ENCODE assay signal across 9 mouse cellular contexts in the genomic region with DNA sequence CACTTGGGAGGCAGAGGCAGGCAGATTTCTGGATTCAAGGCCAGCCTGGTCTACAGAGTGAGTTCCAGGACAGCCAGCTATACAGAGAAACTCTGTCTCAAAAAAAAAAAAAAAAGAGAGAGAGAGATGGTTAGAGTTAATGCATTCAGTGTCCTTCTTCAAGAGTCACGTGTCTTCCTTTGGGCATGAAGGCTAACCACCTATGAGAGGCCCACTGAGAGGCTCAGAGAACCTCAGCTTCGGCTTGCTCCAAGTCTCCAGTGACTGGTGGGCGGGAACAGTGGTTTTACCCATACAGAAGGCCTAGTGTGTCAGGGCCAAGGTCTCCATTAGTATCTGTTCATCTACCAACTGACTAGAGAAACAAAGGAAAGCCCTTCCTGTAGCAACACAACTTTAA. TPM values are rescaled to one million over a fixed set of nuclear protein-coding genes. Genes with fewer than 3 reads are reported as not detected.
DNase-seq lines count a peak whose midpoint lies in the region; ATAC-seq and TF ChIP-seq lines count a peak whose summit lies in the region.
"Had no signal": no experiment of that assay in that cellular context is flagged by ENCODE, and none has a peak within 500 bp of the region (broad histone marks: within the 10 kb centered on the region; RNA-seq: fewer than 3 reads in every experiment).

No protein-coding gene starts in this region.

- no peak for DNase-seq in kidney, adult 9 months
- DNase-seq in layer of hippocampus, adult 8-10 months (ENCODE audit: low spot score in 2 of 2), result no peak
- no peak for DNase-seq in cerebellum, adult 11 months
- no peak for DNase-seq in cerebellum, adult 2 months

- H3K4me2 ChIP-seq in kidney, embryonic 16.5 days (replicated peaks; ENCODE audit: low read depth, low read length), result peak overlapping the region; percentile 66
- peak overlapping the region; percentile 51; the same call in 1 of the 2 replicates for H3K4me2 ChIP-seq in embryonic facial prominence, embryonic 15.5 days (replicated peaks)
- H3K4me2 ChIP-seq in limb, embryonic 13.5 days (replicated peaks), result peak overlapping the region; percentile 61
- H3K4me2 ChIP-seq in neural tube, embryonic 12.5 days (replicated peaks), result peak overlapping the region; percentile 52

- peaks cover 23% of the 10 kb centered on the region for H3K4me1 ChIP-seq in kidney, embryonic 16.5 days (ENCODE audit: insufficient read depth, low read length)
- H3K4me1 ChIP-seq in embryonic facial prominence, embryonic 15.5 days, result peaks cover 22% of the 10 kb centered on the region
- peaks cover 34% of the 10 kb centered on the region for H3K4me1 ChIP-seq in limb, embryonic 13.5 days
- peaks cover 7% of the 10 kb centered on the region for H3K4me1 ChIP-seq in neural tube, embryonic 12.5 days
- H3K4me1 ChIP-seq in cerebellum, adult 2 months (ENCODE audit: control insufficient read depth, insufficient read depth, low read length), result no peaks in the 10 kb centered on the region

- 66% methylated on average over 3 of the region's 3 CpGs for WGBS in kidney, embryonic 16.5 days
- 68% methylated on average over 3 of the region's 3 CpGs for WGBS in embryonic facial prominence, embryonic 15.5 days
- 82% methylated on average over 3 of the region's 3 CpGs for WGBS in limb, embryonic 13.5 days
- 73% methylated on average over 3 of the region's 3 CpGs for WGBS in neural tube, embryonic 12.5 days
- WGBS in cerebellum, adult 2 months, result 79% methylated on average over 3 of the region's 3 CpGs

- H3K27me3 ChIP-seq in kidney, embryonic 16.5 days (ENCODE audit: insufficient read depth, low read length), result no peaks in the 10 kb centered on the region
- no peaks in the 10 kb centered on the region for H3K27me3 ChIP-seq in embryonic facial prominence, embryonic 15.5 days
- H3K27me3 ChIP-seq in limb, embryonic 13.5 days, result no peaks in the 10 kb centered on the region
- no peaks in the 10 kb centered on the region for H3K27me3 ChIP-seq in neural tube, embryonic 12.5 days (replicated peaks)
- no peaks in the 10 kb centered on the region for H3K27me3 ChIP-seq in cerebellum, adult 2 months (ENCODE audit: control insufficient read depth, insufficient read depth, low read length)

- no peaks in the 10 kb centered on the region for H3K36me3 ChIP-seq in kidney, embryonic 16.5 days (ENCODE audit: insufficient read depth, low read length)
- no peaks in the 10 kb centered on the region for H3K36me3 ChIP-seq in embryonic facial prominence, embryonic 15.5 days
- no peaks in the 10 kb centered on the region for H3K36me3 ChIP-seq in limb, embryonic 13.5 days
- no peaks in the 10 kb centered on the region for H3K36me3 ChIP-seq in neural tube, embryonic 12.5 days

- TF ChIP-seq CTCF in cerebellum, adult 2 months (IDR thresholded peaks at IDR 0.05; ENCODE audit: borderline replicate concordance, insufficient read depth, low read depth, low read length), result no peak

- H3K9me3 ChIP-seq in kidney, embryonic 16.5 days (ENCODE audit: low read length), result 0 out of 2 replicates have a peak, but pooled peaks cover 3% of the 10 kb centered on the region
- no peaks in the 10 kb centered on the region for H3K9me3 ChIP-seq in embryonic facial prominence, embryonic 15.5 days (replicated peaks)
- no peaks in the 10 kb centered on the region; the same call in 1 of the 2 replicates for H3K9me3 ChIP-seq in limb, embryonic 13.5 days
- no peaks in the 10 kb centered on the region for H3K9me3 ChIP-seq in neural tube, embryonic 12.5 days

- TF ChIP-seq POLR2A in cerebellum, adult 2 months (IDR thresholded peaks at IDR 0.05; ENCODE audit: borderline replicate concordance, insufficient read depth, low read length), result no peak

- H3K9ac ChIP-seq in kidney, embryonic 16.5 days (replicated peaks; ENCODE audit: low read length), result peak overlapping the region; percentile 69
- H3K9ac ChIP-seq in embryonic facial prominence, embryonic 15.5 days, result no peak overlapping the region
- H3K9ac ChIP-seq in limb, embryonic 13.5 days, result 0 out of 2 replicates have a peak overlapping the region, but pooled peaks have one; percentile 31
- no peak overlapping the region for H3K9ac ChIP-seq in neural tube, embryonic 12.5 days

- peak overlapping the region; percentile 88 for H3K27ac ChIP-seq in kidney, embryonic 16.5 days (ENCODE audit: low read length)
- peak overlapping the region; percentile 82 for H3K27ac ChIP-seq in embryonic facial prominence, embryonic 15.5 days (replicated peaks)
- no peak overlapping the region; the same call in 1 of the 2 replicates for H3K27ac ChIP-seq in limb, embryonic 13.5 days
- no peak overlapping the region for H3K27ac ChIP-seq in neural tube, embryonic 12.5 days
- no peak overlapping the region for H3K27ac ChIP-seq in cerebellum, adult 2 months (ENCODE audit: insufficient read depth, low read length)

- peak overlapping the region; percentile 37; the same call in 1 of the 2 replicates for H3K4me3 ChIP-seq in kidney, embryonic 16.5 days (ENCODE audit: low read length)
- no peak overlapping the region for H3K4me3 ChIP-seq in embryonic facial prominence, embryonic 15.5 days (replicated peaks)
- H3K4me3 ChIP-seq in limb, embryonic 13.5 days, result no peak overlapping the region
- no peak overlapping the region for H3K4me3 ChIP-seq in neural tube, embryonic 12.5 days
- no peak overlapping the region for H3K4me3 ChIP-seq in cerebellum, adult 2 months (replicated peaks; ENCODE audit: insufficient read depth, low read depth, low read length)

- peak; percentile 3; the same call in 1 of the 2 replicates for ATAC-seq in kidney, embryonic 16.5 days (ENCODE audit: low FRiP score, low TSS enrichment)
- no peak for ATAC-seq in embryonic facial prominence, embryonic 15.5 days (ENCODE audit: insufficient number of reproducible peaks, low FRiP score, low TSS enrichment, low read depth)
- ATAC-seq in limb, embryonic 13.5 days (ENCODE audit: low FRiP score, low read depth), result no peak
- ATAC-seq in neural tube, embryonic 12.5 days (ENCODE audit: low FRiP score, low read depth), result 0 out of 2 replicates have a peak, but pooled peaks have one; percentile 25

RNA-seq across cellular contexts. Expression of gene Pla1a, which starts 33.9 kb away (rescaled TPM):
- polyA plus RNA-seq in kidney, embryonic 16.5 days (2015; fragmentation: Nextera tagmentation; extraction: Ambion mirVana), result 9.4 and 10.0 TPM in 2 replicates
- 0.49 and 0.60 TPM in 2 replicates for polyA plus RNA-seq in embryonic facial prominence, embryonic 15.5 days (2015; fragmentation: Nextera tagmentation; extraction: Ambion mirVana)
- polyA plus RNA-seq in limb, embryonic 13.5 days (2015; fragmentation: Nextera tagmentation; extraction: Ambion mirVana), result 0.31 and 0.37 TPM in 2 replicates
- 0.28 and 0.42 TPM in 2 replicates for polyA plus RNA-seq in neural tube, embryonic 12.5 days (2016; fragmentation: Nextera tagmentation; extraction: Ambion mirVana)
- total RNA-seq in layer of hippocampus, adult 8-10 months (2022), result 1 to 10 TPM in 2 of 4 experiments, under 1 TPM in 2; 0.72 to 1.8 (median 1.1) TPM
- polyA plus RNA-seq in cerebellum, adult 2 months (2012; rRNA removed), result 1.2 and 1.6 TPM in 2 replicates

RNA-seq across cellular contexts. Expression of gene Popdc2, which starts 37.1 kb away (rescaled TPM):
- polyA plus RNA-seq in kidney, embryonic 16.5 days (2015; fragmentation: Nextera tagmentation; extraction: Ambion mirVana), result 0.54 and 6.7 TPM in 2 replicates
- polyA plus RNA-seq in embryonic facial prominence, embryonic 15.5 days (2015; fragmentation: Nextera tagmentation; extraction: Ambion mirVana), result 5.2 and 9.7 TPM in 2 replicates
- polyA plus RNA-seq in limb, embryonic 13.5 days (2015; fragmentation: Nextera tagmentation; extraction: Ambion mirVana), result 3.3 and 3.5 TPM in 2 replicates
- polyA plus RNA-seq in neural tube, embryonic 12.5 days (2016; fragmentation: Nextera tagmentation; extraction: Ambion mirVana), result 0.61 and 0.94 TPM in 2 replicates
- 1 to 10 TPM in 1 of 4 experiments, under 1 TPM in 3; 0.31 to 1.3 (median 0.49) TPM for total RNA-seq in layer of hippocampus, adult 8-10 months (2022)
- polyA plus RNA-seq in cerebellum, adult 2 months (2012; rRNA removed), result 0.31 and 0.36 TPM in 2 replicates

RNA-seq across cellular contexts. Expression of gene Gm21987, which starts 52.2 kb away (rescaled TPM):
- not detected in 2 replicates for polyA plus RNA-seq in kidney, embryonic 16.5 days (2015; fragmentation: Nextera tagmentation; extraction: Ambion mirVana)
- polyA plus RNA-seq in embryonic facial prominence, embryonic 15.5 days (2015; fragmentation: Nextera tagmentation; extraction: Ambion mirVana), result not detected in 2 replicates
- polyA plus RNA-seq in limb, embryonic 13.5 days (2015; fragmentation: Nextera tagmentation; extraction: Ambion mirVana), result not detected in 2 replicates
- not detected in 2 replicates for polyA plus RNA-seq in neural tube, embryonic 12.5 days (2016; fragmentation: Nextera tagmentation; extraction: Ambion mirVana)
- 1 to 10 TPM in 2 of 4 experiments, not detected in 2; 1.1 to 4.7 TPM for total RNA-seq in layer of hippocampus, adult 8-10 months (2022)
- 0.41 TPM in 1 of 2 replicates, not detected in the other for polyA plus RNA-seq in cerebellum, adult 2 months (2012; rRNA removed)
- polyA plus RNA-seq: cortical plate, adult 2 months had no signal

RNA-seq across cellular contexts. Expression of gene Cox17, which starts 52.3 kb away (rescaled TPM):
- 147 and 149 TPM in 2 replicates for polyA plus RNA-seq in kidney, embryonic 16.5 days (2015; fragmentation: Nextera tagmentation; extraction: Ambion mirVana)
- 122 and 124 TPM in 2 replicates for polyA plus RNA-seq in embryonic facial prominence, embryonic 15.5 days (2015; fragmentation: Nextera tagmentation; extraction: Ambion mirVana)
- polyA plus RNA-seq in limb, embryonic 13.5 days (2015; fragmentation: Nextera tagmentation; extraction: Ambion mirVana), result 98.8 and 106 TPM in 2 replicates
- 127 and 128 TPM in 2 replicates for polyA plus RNA-seq in neural tube, embryonic 12.5 days (2016; fragmentation: Nextera tagmentation; extraction: Ambion mirVana)
- 100 to 1,000 TPM in 2 of 4 experiments, 10 to 100 TPM in 2; 88.2 to 142 (median 116) TPM for total RNA-seq in layer of hippocampus, adult 8-10 months (2022)
- 240 and 256 TPM in 2 replicates for polyA plus RNA-seq in cerebellum, adult 2 months (2012; rRNA removed)

RNA-seq across cellular contexts. Expression of gene Adprh, which starts 53.4 kb away (rescaled TPM):
- 94.3 and 102 TPM in 2 replicates for polyA plus RNA-seq in kidney, embryonic 16.5 days (2015; fragmentation: Nextera tagmentation; extraction: Ambion mirVana)
- polyA plus RNA-seq in embryonic facial prominence, embryonic 15.5 days (2015; fragmentation: Nextera tagmentation; extraction: Ambion mirVana), result 105 and 109 TPM in 2 replicates
- polyA plus RNA-seq in limb, embryonic 13.5 days (2015; fragmentation: Nextera tagmentation; extraction: Ambion mirVana), result 128 and 137 TPM in 2 replicates
- 150 and 156 TPM in 2 replicates for polyA plus RNA-seq in neural tube, embryonic 12.5 days (2016; fragmentation: Nextera tagmentation; extraction: Ambion mirVana)
- total RNA-seq in layer of hippocampus, adult 8-10 months (2022), result 10 to 100 TPM; 53.7 to 56.9 (median 55.4) TPM
- polyA plus RNA-seq in cerebellum, adult 2 months (2012; rRNA removed), result 67.3 and 71.6 TPM in 2 replicates

Comparison
In these comparisons a context has a peak if more than half of its experiments do, and no peak if none do; other contexts are left out.
1. ATAC-seq: peak in kidney, embryonic 16.5 days (single experiment) and neural tube, embryonic 12.5 days (single experiment); none in embryonic facial prominence, embryonic 15.5 days (single experiment) and limb, embryonic 13.5 days (single experiment).
2. H3K27ac ChIP-seq: peak in kidney, embryonic 16.5 days (single experiment) and embryonic facial prominence, embryonic 15.5 days (single experiment); none in limb, embryonic 13.5 days (single experiment), neural tube, embryonic 12.5 days (single experiment) and cerebellum, adult 2 months (single experiment).
3. H3K9ac ChIP-seq: peak in kidney, embryonic 16.5 days (single experiment) and limb, embryonic 13.5 days (single experiment); none in embryonic facial prominence, embryonic 15.5 days (single experiment) and neural tube, embryonic 12.5 days (single experiment).
4. Peak in every context shown above with its lines, with median percentiles within 50 percentile points of each other: H3K4me2 ChIP-seq.